Mouse (Mus musculus): ENCODE data around the gene Vamp9. TPM values are rescaled to one million over a fixed set of nuclear protein-coding genes. Genes with fewer than 3 reads are reported as not detected.

Gene Vamp9
- total RNA-seq, 1 experiment from 2014 or later: not detected

- no peak for ATAC-seq (replicated peaks; ENCODE audit: insufficient number of reproducible peaks, low FRiP score, low TSS enrichment, poor library complexity, severe bottlenecking)
These were observed 25.9 kb downstream of the Vamp9 start for GRCm38 (mm10) chr5:99931910-99932309.

GRCm38 (mm10) chr5:99939440-99939839 lies 33.4 kb downstream of the Vamp9 start:
- ATAC-seq (replicated peaks; ENCODE audit: insufficient number of reproducible peaks, low FRiP score, low TSS enrichment, poor library complexity, severe bottlenecking): no peak

GRCm38 (mm10) chr5:99941273-99941672 lies 35.2 kb downstream of the Vamp9 start:
- ATAC-seq (replicated peaks; ENCODE audit: insufficient number of reproducible peaks, low FRiP score, low TSS enrichment, poor library complexity, severe bottlenecking): no peak

GRCm38 (mm10) chr5:99941776-99942502 lies 35.9 kb downstream of the Vamp9 start:
- no peak for ATAC-seq (replicated peaks; ENCODE audit: insufficient number of reproducible peaks, low FRiP score, low TSS enrichment, poor library complexity, severe bottlenecking)

GRCm38 (mm10) chr5:99952513-99952912 lies 46.5 kb downstream of the Vamp9 start:
- ATAC-seq (replicated peaks; ENCODE audit: insufficient number of reproducible peaks, low FRiP score, low TSS enrichment, poor library complexity, severe bottlenecking): no peak

- no peak for ATAC-seq (replicated peaks; ENCODE audit: insufficient number of reproducible peaks, low FRiP score, low TSS enrichment, poor library complexity, severe bottlenecking)
These were observed 47.8 kb downstream of the Vamp9 start for GRCm38 (mm10) chr5:99953883-99954282.

- no peak for ATAC-seq (replicated peaks; ENCODE audit: insufficient number of reproducible peaks, low FRiP score, low TSS enrichment, poor library complexity, severe bottlenecking)
These were observed 52.6 kb downstream of the Vamp9 start for GRCm38 (mm10) chr5:99958666-99959065.

GRCm38 (mm10) chr5:99959236-99959936 lies 53.3 kb downstream of the Vamp9 start:
- no peak for ATAC-seq (replicated peaks; ENCODE audit: insufficient number of reproducible peaks, low FRiP score, low TSS enrichment, poor library complexity, severe bottlenecking)

GRCm38 (mm10) chr5:99959960-99960359 lies 53.9 kb downstream of the Vamp9 start:
- ATAC-seq (replicated peaks; ENCODE audit: insufficient number of reproducible peaks, low FRiP score, low TSS enrichment, poor library complexity, severe bottlenecking): no peak

GRCm38 (mm10) chr5:99973941-99974340 lies 67.9 kb downstream of the Vamp9 start:
- no peak for ATAC-seq (replicated peaks; ENCODE audit: insufficient number of reproducible peaks, low FRiP score, low TSS enrichment, poor library complexity, severe bottlenecking)

GRCm38 (mm10) chr5:99975061-99975460 lies 69.0 kb downstream of the Vamp9 start:
- ATAC-seq (replicated peaks; ENCODE audit: insufficient number of reproducible peaks, low FRiP score, low TSS enrichment, poor library complexity, severe bottlenecking): no peak

- no peak for ATAC-seq (replicated peaks; ENCODE audit: insufficient number of reproducible peaks, low FRiP score, low TSS enrichment, poor library complexity, severe bottlenecking)
These were observed 69.7 kb downstream of the Vamp9 start for GRCm38 (mm10) chr5:99975776-99976175.

GRCm38 (mm10) chr5:99976334-99976955 lies 70.4 kb downstream of the Vamp9 start:
- no peak for ATAC-seq (replicated peaks; ENCODE audit: insufficient number of reproducible peaks, low FRiP score, low TSS enrichment, poor library complexity, severe bottlenecking)

GRCm38 (mm10) chr5:99977516-99978301 lies 71.7 kb downstream of the Vamp9 start:
- ATAC-seq (replicated peaks; ENCODE audit: insufficient number of reproducible peaks, low FRiP score, low TSS enrichment, poor library complexity, severe bottlenecking): 0 out of 2 replicates have a peak, but pooled peaks have one; percentile 32

GRCm38 (mm10) chr5:99978699-99979442 lies 72.8 kb downstream of the Vamp9 start, which contains the start of the genes Hnrnpd and 4930524J08Rik:
TSS of gene Hnrnpd (minus strand) at chr5:99978938.
TSS of gene 4930524J08Rik (plus strand) at chr5:99979061.
- peak; percentile 86 for ATAC-seq (replicated peaks; ENCODE audit: insufficient number of reproducible peaks, low FRiP score, low TSS enrichment, poor library complexity, severe bottlenecking)

GRCm38 (mm10) chr5:99983452-99984061 lies 77.5 kb downstream of the Vamp9 start:
- ATAC-seq (replicated peaks; ENCODE audit: insufficient number of reproducible peaks, low FRiP score, low TSS enrichment, poor library complexity, severe bottlenecking): peak; percentile 47

- ATAC-seq (replicated peaks; ENCODE audit: insufficient number of reproducible peaks, low FRiP score, low TSS enrichment, poor library complexity, severe bottlenecking): no peak
These were observed 88.1 kb downstream of the Vamp9 start for GRCm38 (mm10) chr5:99994166-99994565.

- no peak for ATAC-seq (replicated peaks; ENCODE audit: insufficient number of reproducible peaks, low FRiP score, low TSS enrichment, poor library complexity, severe bottlenecking)
These were observed 88.6 kb downstream of the Vamp9 start for GRCm38 (mm10) chr5:99994680-99995079.

Data from monocyte, adult 5-6 weeks (primary cell).